Mouse (Mus musculus) right cerebral cortex, adult 18-20 months (tissue): ENCODE results near the gene Gm11758.
"Not testable (repeated sequence)": the region's sequence is repeated elsewhere in the genome, so short reads cannot be mapped to it uniquely, and the experiment has no call there.

Experiments
- DNase-seq: peaks from one replicate; pipeline ENCODE4 v3.0.0; 2022; ENCODE audit warnings: mixed read lengths

The Gm11758 gene

GRCm38 (mm10) chr4:73876166-73876565 is at the start of gene Gm11758:
Gene Gm11758 (minus strand): TSS chr4:73876266.
- not testable (repeated sequence) for DNase-seq

GRCm38 (mm10) chr4:73920660-73921059 is 44.6 kb upstream of the Gm11758 start, which contains the start of gene Gm11756:
Gene Gm11756 (minus strand): TSS chr4:73920760.
- not testable (repeated sequence) for DNase-seq

GRCm38 (mm10) chr4:73905853-73906252 is 29.8 kb upstream of the Gm11758 start, which contains the start of gene Gm13871:
Gene Gm13871 (minus strand): TSS chr4:73905953.
- DNase-seq: not testable (repeated sequence)

- DNase-seq: not testable (repeated sequence)
Observed at GRCm38 (mm10) chr4:73891012-73891411, 14.9 kb upstream of the Gm11758 start, which contains the start of gene Gm11757. Gene Gm11757 (minus strand): TSS chr4:73891112.

- no peak for DNase-seq
Observed at GRCm38 (mm10) chr4:73826587-73826986, 49.5 kb downstream of the Gm11758 start.
